Mouse (Mus musculus): Measurements from ENCODE around the gene Lcp2.

Gene Lcp2

DNA sequence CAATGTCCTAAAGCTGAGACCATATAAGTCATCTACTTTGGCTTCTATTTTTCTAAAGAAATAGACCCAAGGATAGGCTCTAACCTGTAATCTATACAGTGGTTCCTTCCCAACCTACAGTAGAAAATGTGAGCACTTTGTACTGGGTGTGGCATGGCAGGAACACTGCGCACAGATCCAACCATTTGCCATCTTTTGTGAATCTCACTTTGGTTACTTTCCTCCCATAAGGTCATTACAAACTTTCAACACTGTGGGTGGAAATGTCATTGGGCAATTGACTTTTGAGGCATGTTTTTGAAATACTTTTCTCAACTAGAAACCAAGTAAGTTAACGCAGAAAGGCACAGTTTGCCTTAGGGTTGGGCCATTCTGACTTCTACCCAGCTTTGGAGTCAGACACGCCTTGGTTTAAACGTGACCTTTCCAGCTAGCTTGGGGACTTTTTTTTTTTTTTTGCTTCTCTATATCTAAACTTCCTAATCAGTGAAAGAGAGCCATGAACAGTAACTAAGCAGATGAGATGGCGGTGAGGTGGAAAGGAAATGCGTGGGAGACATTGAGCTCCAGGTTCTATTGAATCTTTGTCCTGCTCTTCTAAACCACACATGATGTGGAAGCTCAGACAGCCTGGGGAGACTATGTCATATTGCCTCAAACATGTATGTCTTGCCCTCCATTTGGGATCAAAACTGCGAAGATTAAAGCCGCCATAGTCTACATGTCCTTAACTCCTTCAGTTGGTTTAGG lies 1.8 kb downstream of the Lcp2 start:
- no peak for DNase-seq

DNA sequence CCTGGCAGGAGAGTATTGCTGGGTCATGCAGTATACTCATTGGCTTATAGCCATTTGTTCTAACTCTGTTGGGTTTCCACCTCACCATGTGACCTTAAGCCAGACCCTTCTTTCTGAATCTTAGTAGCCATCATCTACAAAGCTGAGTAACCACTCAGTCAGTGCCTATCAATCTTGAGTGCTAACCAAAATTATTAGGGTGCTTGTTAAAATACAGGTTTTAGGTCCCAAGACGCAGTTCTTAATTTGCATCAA lies 2.3 kb downstream of the Lcp2 start:
- no peak for DNase-seq

- no peak for DNase-seq
Observed at GRCm38 (mm10) chr11:34050063-34050462, 3.3 kb downstream of the Lcp2 start.

DNA sequence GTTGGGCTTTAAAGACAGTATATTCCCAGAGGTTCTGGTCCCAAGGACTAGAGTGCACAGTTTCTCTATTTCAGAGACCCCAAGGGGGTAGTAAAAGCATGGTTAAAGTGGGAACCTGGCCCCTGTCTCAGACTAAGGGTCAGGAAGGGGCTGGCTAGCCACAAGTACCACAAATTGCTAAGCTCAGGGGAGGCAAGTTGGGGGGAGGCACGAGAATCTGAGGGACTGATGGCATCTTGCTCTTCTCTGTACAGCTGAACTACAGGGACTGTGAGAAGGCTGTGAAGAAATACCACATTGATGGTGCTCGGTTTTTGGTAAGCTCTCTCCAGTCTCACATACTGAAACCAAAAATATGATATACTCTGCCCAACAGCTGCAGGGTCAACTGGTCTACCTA lies 3.9 kb downstream of the Lcp2 start:
- no peak for DNase-seq

DNA sequence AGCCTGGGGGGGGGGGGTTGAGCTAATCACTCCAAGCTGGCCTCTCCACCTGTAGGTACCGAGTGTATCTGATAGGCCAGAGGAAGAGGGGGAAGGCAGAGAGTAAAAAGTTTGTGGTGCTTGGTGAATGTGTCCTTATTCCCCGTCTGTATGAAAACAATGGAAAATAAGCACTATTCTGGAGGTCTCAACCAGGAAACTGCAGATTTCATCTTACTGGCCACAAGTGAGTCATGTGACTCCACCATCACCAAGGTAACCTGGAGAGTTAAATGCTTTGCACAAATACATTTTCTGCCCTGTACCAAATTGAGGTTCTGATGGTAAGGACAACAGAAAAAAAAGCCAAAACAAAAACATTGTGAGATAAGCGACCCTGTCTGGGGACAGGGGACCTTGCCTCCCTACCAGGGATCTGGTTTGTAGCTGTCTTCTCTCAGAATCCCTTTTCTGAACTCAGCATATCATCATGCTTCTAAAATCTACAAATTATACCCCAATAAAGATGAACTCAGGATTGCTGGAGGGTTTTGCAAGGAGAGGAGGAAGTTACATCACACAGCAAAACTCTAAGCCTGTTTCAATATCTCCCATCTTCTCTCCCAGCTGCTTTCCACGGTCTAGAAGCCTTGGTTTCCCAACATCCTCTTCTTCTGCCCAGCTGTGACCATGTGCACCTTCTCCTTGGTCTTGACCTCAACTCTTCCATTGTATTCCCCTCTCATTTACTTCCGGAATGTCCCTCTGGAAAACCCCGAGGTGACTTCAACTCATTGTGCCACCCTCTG lies 6.5 kb downstream of the Lcp2 start:
- no peak for DNase-seq

- DNase-seq, result no peak
Observed at GRCm38 (mm10) chr11:34054031-34054727, 7.5 kb downstream of the Lcp2 start.

- no peak for DNase-seq
Observed at GRCm38 (mm10) chr11:34056715-34057114, 10.0 kb downstream of the Lcp2 start.

DNA sequence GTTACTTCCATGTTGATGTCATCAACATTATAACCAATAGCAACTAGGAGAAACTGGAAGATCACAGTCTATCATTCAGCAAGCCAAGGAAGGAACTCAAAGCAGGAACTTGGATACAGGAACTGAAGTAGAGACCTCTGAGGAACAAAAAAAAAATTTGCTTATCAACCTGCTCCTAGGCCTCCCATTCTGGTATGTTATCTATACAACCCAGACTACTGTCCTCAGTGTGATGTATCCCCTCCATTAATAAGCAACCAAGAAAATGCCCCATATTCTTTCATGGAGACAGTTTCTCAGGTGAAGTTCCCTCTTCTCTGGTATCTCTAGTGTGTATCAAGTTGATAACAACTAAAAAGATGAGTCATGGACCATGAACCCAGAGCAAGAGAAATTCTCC lies 11.6 kb downstream of the Lcp2 start:
- no peak for DNase-seq

DNA sequence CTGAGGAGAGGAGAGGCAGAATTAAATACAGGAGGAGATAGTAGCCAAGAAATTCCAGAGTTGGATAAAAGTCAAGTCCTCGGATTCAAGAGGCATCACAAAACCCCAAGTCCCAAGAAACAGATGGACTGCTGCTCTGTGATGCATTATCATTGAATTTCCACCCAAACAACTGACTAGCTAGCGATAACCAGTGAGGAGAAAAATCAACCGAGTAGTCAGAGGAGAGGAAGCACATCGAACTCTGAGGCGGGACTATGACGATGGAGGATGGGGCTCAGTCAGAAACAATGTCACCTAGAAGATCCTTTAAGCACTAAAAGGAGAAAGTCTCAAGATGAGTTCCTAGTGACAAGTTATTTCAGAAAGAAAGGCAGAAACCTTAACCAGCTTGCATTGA lies 12.2 kb downstream of the Lcp2 start:
- DNase-seq, result no peak

GRCm38 (mm10) chr11:34061740-34062139 lies 15.0 kb downstream of the Lcp2 start:
- no peak for DNase-seq

GRCm38 (mm10) chr11:34063257-34063656 lies 16.5 kb downstream of the Lcp2 start:
- no peak for DNase-seq

- DNase-seq, result no peak
Observed at GRCm38 (mm10) chr11:34063702-34064485, 17.2 kb downstream of the Lcp2 start.

- no peak for DNase-seq
Observed at GRCm38 (mm10) chr11:34070596-34070995, 23.9 kb downstream of the Lcp2 start.

DNA sequence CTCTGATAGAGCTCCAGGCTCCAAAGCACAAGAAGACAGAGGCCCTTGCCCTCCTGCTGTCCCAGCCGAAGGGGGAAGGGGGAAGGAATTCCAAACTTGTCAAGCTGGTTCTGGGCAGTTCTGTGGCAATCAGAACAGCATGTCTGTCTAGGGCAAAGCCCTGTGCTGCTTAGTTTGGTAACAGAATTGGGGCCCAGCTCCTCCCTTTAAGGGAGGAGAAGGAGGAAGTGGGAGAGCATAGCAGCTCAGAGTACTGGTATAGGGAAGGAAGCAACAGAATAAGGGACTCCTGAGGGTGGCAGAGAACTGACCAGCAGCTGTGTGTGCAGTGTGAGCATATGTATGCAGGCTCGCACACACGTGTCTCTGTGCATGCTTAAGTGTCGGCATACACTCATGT lies 25.6 kb downstream of the Lcp2 start:
- DNase-seq, result no peak

DNA sequence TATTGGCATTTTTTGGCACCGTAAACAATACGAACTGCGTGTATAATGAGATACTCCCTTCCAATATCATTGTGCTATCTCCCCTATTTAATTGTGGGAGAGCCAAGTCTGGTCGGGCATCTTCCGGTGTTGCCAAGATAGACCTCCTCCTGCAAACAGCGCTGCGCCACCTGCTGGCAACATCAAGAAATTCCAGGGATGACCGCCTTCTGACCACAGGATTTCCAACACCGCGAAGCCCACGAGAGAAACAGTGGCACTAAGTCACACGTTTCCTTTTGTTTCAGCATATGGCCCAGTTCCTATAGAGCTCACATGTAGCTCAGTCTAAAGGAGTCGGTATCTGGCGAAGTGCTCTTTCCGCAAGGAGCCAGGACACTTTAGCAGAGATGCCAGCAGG lies 27.1 kb downstream of the Lcp2 start:
- DNase-seq, result peak; percentile 9 to 28

GRCm38 (mm10) chr11:34077870-34078269 lies 31.1 kb downstream of the Lcp2 start:
- DNase-seq, result no peak

DNA sequence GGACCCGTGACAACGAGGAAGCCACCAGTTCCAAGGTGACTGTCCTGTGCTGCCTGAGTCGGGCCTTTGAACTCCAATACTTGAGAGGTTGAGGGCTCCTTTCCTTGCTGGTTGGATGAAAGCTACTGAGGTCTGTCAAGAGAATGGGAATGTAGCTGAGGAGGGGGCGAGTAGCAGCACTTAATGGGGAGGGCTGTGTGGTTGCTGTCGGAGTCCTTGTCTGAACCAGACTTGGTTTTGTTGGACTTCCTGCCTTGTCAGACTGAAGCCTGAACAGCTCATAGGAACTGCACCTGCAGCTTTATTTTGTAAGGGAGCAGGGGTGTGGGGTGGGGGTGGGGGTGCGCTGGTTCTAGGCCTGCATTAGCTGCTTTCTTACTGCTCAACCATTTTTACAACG lies 31.9 kb downstream of the Lcp2 start:
- no peak for DNase-seq

DNA sequence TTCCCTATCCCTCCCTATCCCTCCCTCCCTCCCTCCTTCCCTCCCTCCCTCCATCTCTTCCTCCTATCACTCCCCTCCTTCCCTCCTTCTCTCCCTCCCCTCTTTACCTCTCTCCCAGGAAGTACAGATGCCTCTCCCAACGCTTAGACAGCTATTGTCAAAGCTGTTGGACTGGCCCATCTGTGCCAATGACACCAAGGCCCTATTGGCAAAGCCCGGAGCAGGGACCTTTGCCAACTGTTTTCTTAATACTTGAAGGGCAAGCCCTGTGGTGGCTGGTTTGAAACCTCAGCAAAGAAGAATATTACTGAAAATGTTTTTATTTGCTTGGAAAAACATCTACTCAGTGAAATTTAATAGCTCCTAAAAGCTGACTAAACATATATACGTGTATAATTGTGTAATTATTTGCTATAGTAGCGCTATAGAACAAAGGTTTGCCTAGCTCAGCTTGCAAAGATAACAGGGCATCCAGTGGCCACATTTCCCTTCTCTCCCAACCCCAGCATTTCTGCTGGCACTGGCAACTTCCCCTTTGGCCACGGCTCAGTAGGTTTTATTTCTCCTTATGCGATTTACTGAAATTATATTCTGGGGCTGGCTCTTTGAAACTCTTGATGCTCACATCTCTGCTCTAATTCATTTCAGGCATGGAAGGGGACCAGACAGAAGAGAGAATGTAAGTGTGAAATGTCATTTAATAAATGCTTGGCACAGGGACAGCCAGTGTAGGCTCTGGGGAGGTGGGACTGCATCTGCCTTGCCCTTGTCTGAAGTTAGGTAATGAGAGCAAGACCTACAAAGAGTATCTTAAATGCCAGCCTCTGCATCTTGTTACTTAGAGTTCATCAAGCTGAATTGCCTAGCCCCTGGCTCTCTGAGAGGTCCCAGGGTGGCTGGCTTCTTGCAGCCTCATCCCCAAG lies 33.1 kb downstream of the Lcp2 start:
- no peak for DNase-seq

DNA sequence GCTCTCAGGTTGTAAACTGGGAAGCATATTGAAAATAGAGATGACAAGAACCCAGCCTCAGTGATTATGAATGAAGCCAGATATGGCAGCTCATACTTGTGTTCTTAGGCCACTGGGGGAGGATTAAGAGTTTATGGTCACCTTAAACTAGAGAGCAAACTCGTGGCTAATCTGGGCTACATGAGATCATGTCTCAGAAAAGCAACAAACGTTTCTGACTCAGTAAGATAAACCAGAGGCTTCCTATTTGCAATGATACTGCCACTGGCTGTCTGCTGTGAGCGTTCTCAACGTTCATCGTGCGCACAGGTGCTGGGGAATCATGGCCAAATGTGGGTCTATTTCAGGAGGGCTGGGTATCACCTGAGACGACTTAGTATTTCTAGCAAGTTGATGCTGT lies 37.1 kb downstream of the Lcp2 start:
- DNase-seq, result no peak

GRCm38 (mm10) chr11:34084639-34085038 lies 37.9 kb downstream of the Lcp2 start:
- no peak for DNase-seq

- no peak for DNase-seq
Observed at GRCm38 (mm10) chr11:34086164-34086751, 39.5 kb downstream of the Lcp2 start.

DNA sequence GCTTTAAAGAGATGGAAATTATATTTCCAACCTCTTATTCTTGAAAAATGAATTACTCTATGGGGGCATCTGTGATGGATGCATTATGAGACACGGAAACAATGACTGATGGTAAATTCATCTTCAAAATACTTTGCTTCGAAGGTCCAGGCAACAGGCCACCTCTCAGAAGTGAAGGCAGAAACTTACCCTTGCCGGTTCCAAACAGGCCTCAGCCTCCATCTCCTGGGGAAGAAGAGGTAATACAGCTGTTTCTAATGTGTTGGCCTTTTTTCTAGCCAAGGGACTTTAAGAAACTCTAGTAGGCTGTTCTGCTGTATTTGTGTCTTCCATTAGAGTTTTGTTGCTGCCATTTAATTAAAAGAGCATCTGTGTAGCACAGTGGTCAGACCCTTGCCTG lies 40.3 kb downstream of the Lcp2 start:
- no peak for DNase-seq

Measured in kidney, adult 8-10 months (tissue).